Comparison of ENCODE assay signal across 10 mouse cellular contexts in genomic region chr2:168614170-168614872, GRCm38 (mm10). TPM values are rescaled to one million over a fixed set of nuclear protein-coding genes. Genes with fewer than 3 reads are reported as not detected.
A peak's percentile ranks its signal among the peaks of the same experiment; 100 is the strongest.
DNase-seq lines count a peak whose midpoint lies in the region; ATAC-seq and TF ChIP-seq lines count a peak whose summit lies in the region.
"Had no signal": no experiment of that assay in that cellular context is flagged by ENCODE, and none has a peak within 500 bp of the region (broad histone marks: within the 10 kb centered on the region; RNA-seq: fewer than 3 reads in every experiment).

No protein-coding gene starts in this region.

- no peak overlapping the region for H3K9ac ChIP-seq in hindbrain, postnatal 0 days (replicated peaks; ENCODE audit: low read length)
- H3K9ac ChIP-seq in hindbrain, embryonic 14.5 days, result no peak overlapping the region
- no peak overlapping the region for H3K9ac ChIP-seq in heart, postnatal 0 days (replicated peaks; ENCODE audit: low read depth, low read length)
- H3K9ac ChIP-seq: neural tube, embryonic 13.5 days had no signal

- no peaks in the 10 kb centered on the region for H3K9me3 ChIP-seq in hindbrain, postnatal 0 days (ENCODE audit: low read length)
- no peaks in the 10 kb centered on the region for H3K9me3 ChIP-seq in hindbrain, embryonic 14.5 days (ENCODE audit: control insufficient read depth, low read length)
- no peaks in the 10 kb centered on the region for H3K9me3 ChIP-seq in heart, postnatal 0 days (replicated peaks; ENCODE audit: control insufficient read depth, low read length)
- H3K9me3 ChIP-seq: neural tube, embryonic 13.5 days had no signal

- ATAC-seq in hindbrain, postnatal 0 days, result no peak; the same call in 1 of the 2 replicates
- ATAC-seq in hindbrain, embryonic 14.5 days (ENCODE audit: low FRiP score), result no peak
- peak; percentile 67; the same call in 1 of the 2 replicates for ATAC-seq in heart, postnatal 0 days (ENCODE audit: insufficient read depth, low read depth)

- peak; percentile 51 for DNase-seq in hindbrain, postnatal 0 days (ENCODE audit: low spot score)
- DNase-seq in hindbrain, embryonic 14.5 days (ENCODE audit: low spot score), result no peak
- peak; percentile 68 for DNase-seq in retina, postnatal 1 day
- no peak for DNase-seq in retina, embryonic 14.5 days (ENCODE audit: low spot score)
- DNase-seq in heart, postnatal 0 days (ENCODE audit: low spot score), result peak; percentile 72
- no peak for DNase-seq in yolk sac, embryonic 10.5 days (ENCODE audit: low spot score)
- DNase-seq in left cerebral cortex, adult 9 months (ENCODE audit: low spot score in 2 of 2), result no peak

- peaks cover 5% of the 10 kb centered on the region; the same call in 1 of the 2 replicates for H3K4me1 ChIP-seq in hindbrain, postnatal 0 days (ENCODE audit: insufficient read depth, low read length)
- 0 out of 2 replicates have a peak, but pooled peaks cover 6% of the 10 kb centered on the region for H3K4me1 ChIP-seq in hindbrain, embryonic 14.5 days (replicated peaks; ENCODE audit: control insufficient read depth, insufficient read depth, low read length)
- peaks cover 34% of the 10 kb centered on the region for H3K4me1 ChIP-seq in heart, postnatal 0 days (ENCODE audit: control insufficient read depth, insufficient read depth)

- no peaks in the 10 kb centered on the region for H3K27me3 ChIP-seq in hindbrain, postnatal 0 days (ENCODE audit: insufficient read depth, low read length)
- H3K27me3 ChIP-seq in hindbrain, embryonic 14.5 days (ENCODE audit: control insufficient read depth, insufficient read depth, low read length), result no peaks in the 10 kb centered on the region
- H3K27me3 ChIP-seq in heart, postnatal 0 days (ENCODE audit: control insufficient read depth, insufficient read depth, low read length), result no peaks in the 10 kb centered on the region
- H3K27me3 ChIP-seq: neural tube, embryonic 13.5 days had no signal

- TF ChIP-seq CTCF in hindbrain, postnatal 0 days (IDR thresholded peaks at IDR 0.05; ENCODE audit: low read depth), result no peak
- TF ChIP-seq CTCF in heart, postnatal 0 days (IDR thresholded peaks at IDR 0.05; ENCODE audit: low read depth), result no peak

- H3K36me3 ChIP-seq in hindbrain, postnatal 0 days (ENCODE audit: insufficient read depth, low read length), result no peaks in the 10 kb centered on the region
- H3K36me3 ChIP-seq in hindbrain, embryonic 14.5 days (replicated peaks; ENCODE audit: control insufficient read depth, insufficient read depth), result no peaks in the 10 kb centered on the region
- H3K36me3 ChIP-seq in heart, postnatal 0 days (replicated peaks; ENCODE audit: control insufficient read depth, insufficient read depth, low read length), result no peaks in the 10 kb centered on the region
- H3K36me3 ChIP-seq: neural tube, embryonic 13.5 days had no signal

- H3K4me2 ChIP-seq in hindbrain, postnatal 0 days (ENCODE audit: low read depth, low read length), result no peak overlapping the region
- no peak overlapping the region for H3K4me2 ChIP-seq in hindbrain, embryonic 14.5 days (replicated peaks)
- H3K4me2 ChIP-seq in heart, postnatal 0 days (ENCODE audit: low read depth, low read length), result no peak overlapping the region
- H3K4me2 ChIP-seq: neural tube, embryonic 13.5 days had no signal

- 68% methylated on average over 18 of the region's 18 CpGs for WGBS in hindbrain, postnatal 0 days
- WGBS in hindbrain, embryonic 14.5 days, result 80% methylated on average over 18 of the region's 18 CpGs
- WGBS in heart, postnatal 0 days, result 51% methylated on average over 18 of the region's 18 CpGs

- H3K27ac ChIP-seq in hindbrain, postnatal 0 days, result no peak overlapping the region
- no peak overlapping the region for H3K27ac ChIP-seq in hindbrain, embryonic 14.5 days
- no peak overlapping the region for H3K27ac ChIP-seq in heart, postnatal 0 days (ENCODE audit: low read depth)
- H3K27ac ChIP-seq: macrophage; neural tube, embryonic 13.5 days had no signal

- no peak for TF ChIP-seq EP300 in heart, postnatal 0 days (IDR thresholded peaks at IDR 0.05; ENCODE audit: low read depth)

- no peak overlapping the region for H3K4me3 ChIP-seq in hindbrain, postnatal 0 days (ENCODE audit: low read length)
- no peak overlapping the region for H3K4me3 ChIP-seq in hindbrain, embryonic 14.5 days (replicated peaks; ENCODE audit: low read length)
- no peak overlapping the region for H3K4me3 ChIP-seq in heart, postnatal 0 days (ENCODE audit: low read depth, low read length)
- H3K4me3 ChIP-seq: neural tube, embryonic 13.5 days had no signal

RNA-seq across cellular contexts. Expression of gene Nfatc2, which starts 12.9 kb away (rescaled TPM):
- 7.4 and 8.5 TPM in 2 replicates for total RNA-seq in hindbrain, postnatal 0 days (2014; rRNA removed)
- 6.5 and 6.6 TPM in 2 replicates for polyA plus RNA-seq in hindbrain, postnatal 0 days (2015; fragmentation: Nextera tagmentation; extraction: Ambion mirVana)
- 3.4 and 3.7 TPM in 2 replicates for polyA plus RNA-seq in hindbrain, embryonic 14.5 days (2014; fragmentation: Nextera tagmentation; extraction: Ambion mirVana)
- 7.4 and 10.1 TPM in 2 replicates for total RNA-seq in heart, postnatal 0 days (2014; rRNA removed; ENCODE audit: low replicate concordance)
- polyA plus RNA-seq in heart, postnatal 0 days (2015; fragmentation: Nextera tagmentation; extraction: Ambion mirVana), result 7.3 and 8.2 TPM in 2 replicates
- total RNA-seq: MEL had no signal

Comparison
In these comparisons a context has a peak if more than half of its experiments do, and no peak if none do; other contexts are left out.
1. DNase-seq: peak in hindbrain, postnatal 0 days (single experiment), retina, postnatal 1 day (single experiment) and heart, postnatal 0 days (single experiment); none in hindbrain, embryonic 14.5 days (single experiment), retina, embryonic 14.5 days (single experiment), yolk sac, embryonic 10.5 days (single experiment) and left cerebral cortex, adult 9 months (0 of 2).